Mouse (Mus musculus): ENCODE results near the gene Rbm18. TPM values are rescaled to one million over a fixed set of nuclear protein-coding genes. Genes with fewer than 3 reads are reported as not detected.

Rbm18 gene
- polyA plus RNA-seq, 1 experiment = 50.0 TPM

DNA sequence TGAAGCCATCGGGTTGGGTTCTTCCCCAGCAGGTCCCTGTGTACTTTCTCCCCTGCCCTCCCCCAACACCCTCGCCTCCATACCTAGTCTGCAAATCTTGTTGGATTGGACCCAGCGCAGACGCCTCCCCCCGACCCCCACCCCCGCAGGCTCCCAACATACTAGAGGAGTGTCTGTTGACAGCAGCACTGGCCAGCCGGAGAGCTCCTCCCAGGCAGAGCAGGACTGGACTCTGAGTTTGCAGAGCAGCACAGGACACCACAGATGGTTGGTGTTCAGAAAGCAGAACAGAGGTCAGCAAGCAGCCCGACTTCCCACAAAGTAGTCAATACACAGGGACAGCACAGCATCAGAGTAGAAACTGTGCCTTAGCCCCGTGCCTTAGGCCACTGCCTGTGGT, 55.1 kb downstream of the Rbm18 start:
- Histone ChIP-seq H3K27ac (ENCODE audit: insufficient read depth, low read length) (no peak overlapping the region), H3K4me3 (ENCODE audit: insufficient read depth, low read length) (no peak overlapping the region), H3K4me1 (ENCODE audit: control insufficient read depth, insufficient read depth, low read length) (no peaks in the 10 kb centered on the region)
- TF ChIP-seq POLR2A (IDR thresholded peaks at IDR 0.05; ENCODE audit: extremely low read depth, insufficient read depth, low read length) (no peak), CTCF (IDR thresholded peaks at IDR 0.05; ENCODE audit: extremely low read depth, insufficient read depth, low read length) (no peak)

GRCm38 (mm10) chr2:36077160-36077761, 59.3 kb downstream of the Rbm18 start:
- Histone ChIP-seq H3K4me1 (ENCODE audit: control insufficient read depth, insufficient read depth, low read length) (no peaks in the 10 kb centered on the region), H3K4me3 (ENCODE audit: insufficient read depth, low read length) (no peak overlapping the region), H3K27ac (ENCODE audit: insufficient read depth, low read length) (no peak overlapping the region)
- TF ChIP-seq POLR2A (IDR thresholded peaks at IDR 0.05; ENCODE audit: extremely low read depth, insufficient read depth, low read length) (no peak), CTCF (IDR thresholded peaks at IDR 0.05; ENCODE audit: extremely low read depth, insufficient read depth, low read length) (no peak)

DNA sequence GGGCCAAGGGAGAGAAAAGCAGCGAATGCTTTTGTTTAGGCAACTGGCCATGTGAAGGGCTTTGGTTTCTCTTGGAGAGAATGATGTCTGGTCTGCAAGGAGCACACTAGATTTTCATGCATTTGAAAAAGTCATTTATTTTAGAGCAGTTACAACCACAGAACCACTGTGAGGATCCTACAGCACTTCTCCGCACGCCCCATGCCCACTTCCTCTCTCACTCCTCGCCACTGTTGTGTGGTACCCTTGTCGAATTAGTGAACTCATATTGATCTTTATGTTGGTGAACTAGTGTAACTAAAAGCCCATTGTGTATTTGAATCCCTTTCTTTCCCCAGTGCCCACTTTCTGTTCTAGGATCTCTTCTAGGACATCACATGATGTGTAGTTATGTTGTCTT, 61.4 kb downstream of the Rbm18 start:
- TF ChIP-seq CTCF (IDR thresholded peaks at IDR 0.05; ENCODE audit: extremely low read depth, insufficient read depth, low read length) (no peak), POLR2A (IDR thresholded peaks at IDR 0.05; ENCODE audit: extremely low read depth, insufficient read depth, low read length) (no peak)
- Histone ChIP-seq H3K4me1 (ENCODE audit: control insufficient read depth, insufficient read depth, low read length) (no peaks in the 10 kb centered on the region), H3K4me3 (ENCODE audit: insufficient read depth, low read length) (no peak overlapping the region), H3K27ac (ENCODE audit: insufficient read depth, low read length) (no peak overlapping the region)

GRCm38 (mm10) chr2:36073781-36074180, 62.8 kb downstream of the Rbm18 start:
- Histone ChIP-seq H3K27ac (ENCODE audit: insufficient read depth, low read length) (no peak overlapping the region), H3K4me3 (ENCODE audit: insufficient read depth, low read length) (no peak overlapping the region), H3K4me1 (ENCODE audit: control insufficient read depth, insufficient read depth, low read length) (no peaks in the 10 kb centered on the region)
- TF ChIP-seq POLR2A (IDR thresholded peaks at IDR 0.05; ENCODE audit: extremely low read depth, insufficient read depth, low read length) = no peak

DNA sequence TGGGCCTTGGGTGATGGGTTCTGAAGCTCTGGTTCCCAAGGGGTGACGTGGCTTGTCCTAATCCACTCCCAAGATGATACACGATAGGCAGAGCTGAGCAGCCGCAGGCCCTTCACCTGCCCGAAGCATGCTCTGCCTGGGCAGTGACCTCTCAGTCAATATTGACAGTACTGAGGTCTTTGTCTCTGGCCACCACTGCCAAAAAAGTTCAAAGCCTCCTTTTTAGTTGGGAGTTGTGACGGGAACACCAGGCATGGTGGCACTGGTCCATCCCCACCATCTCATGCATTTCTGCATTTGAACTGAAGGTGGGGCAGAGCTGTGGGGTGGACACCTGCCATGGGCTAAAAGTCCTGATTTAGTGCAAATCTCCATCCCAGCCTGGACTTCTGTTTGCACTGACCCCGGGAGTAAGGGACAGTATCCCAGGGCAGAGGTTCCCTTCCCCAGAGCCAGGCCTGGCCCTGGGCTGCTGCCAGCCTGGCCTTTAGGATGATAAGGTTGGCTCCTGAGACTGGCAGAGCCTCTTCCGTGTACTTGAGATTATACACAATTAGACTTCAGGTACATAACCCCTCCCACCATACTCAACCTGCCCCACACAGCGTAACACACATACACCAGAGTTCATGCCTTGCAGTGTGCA, 64.8 kb downstream of the Rbm18 start:
- H3K4me3 ChIP-seq (ENCODE audit: insufficient read depth, low read length) = no peak overlapping the region
- H3K27ac ChIP-seq (ENCODE audit: insufficient read depth, low read length) = no peak overlapping the region
- no peaks in the 10 kb centered on the region for H3K4me1 ChIP-seq (ENCODE audit: control insufficient read depth, insufficient read depth, low read length)
- TF ChIP-seq POLR2A (IDR thresholded peaks at IDR 0.05; ENCODE audit: extremely low read depth, insufficient read depth, low read length) (no peak), CTCF (IDR thresholded peaks at IDR 0.05; ENCODE audit: extremely low read depth, insufficient read depth, low read length) (no peak)

DNA sequence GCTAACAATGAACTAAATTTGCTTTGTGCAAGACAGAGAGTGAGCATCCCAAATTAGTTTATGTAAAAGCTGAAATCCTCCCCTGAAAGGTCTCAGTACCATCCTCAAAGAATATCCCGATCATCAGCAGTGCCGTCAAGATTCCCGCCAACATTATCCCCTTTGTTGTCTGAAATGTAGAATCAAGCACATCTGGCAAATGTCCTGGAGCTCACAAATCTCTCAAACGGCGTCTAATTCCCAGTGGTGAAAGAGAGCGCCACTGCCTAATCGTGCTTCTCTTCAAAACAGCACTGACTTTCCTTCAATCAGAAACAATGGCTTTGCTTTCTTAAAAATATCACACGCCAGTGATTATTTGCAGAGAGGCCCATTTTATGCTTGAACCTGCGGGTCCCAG, 69.4 kb downstream of the Rbm18 start:
- Histone ChIP-seq H3K4me3 (ENCODE audit: insufficient read depth, low read length) (no peak overlapping the region), H3K27ac (ENCODE audit: insufficient read depth, low read length) (no peak overlapping the region), H3K4me1 (ENCODE audit: control insufficient read depth, insufficient read depth, low read length) (no peaks in the 10 kb centered on the region)
- no peak for TF ChIP-seq CTCF (IDR thresholded peaks at IDR 0.05; ENCODE audit: extremely low read depth, insufficient read depth, low read length)
- no peak for TF ChIP-seq POLR2A (IDR thresholded peaks at IDR 0.05; ENCODE audit: extremely low read depth, insufficient read depth, low read length)

Other genes with a start within 250 kb of the Rbm18 start
- 36.1 and 36.2 TPM in 2 replicates for gene Ttll11, start 156.9 kb downstream of the Rbm18 start, polyA plus RNA-seq (2012; rRNA removed)
- 218 and 219 TPM in 2 replicates for gene Ndufa8, start 87.4 kb downstream of the Rbm18 start, polyA plus RNA-seq (2012; rRNA removed)
- 1.8 and 2.2 TPM in 2 replicates for gene Morn5, start 87.3 kb downstream of the Rbm18 start, polyA plus RNA-seq (2012; rRNA removed)
- 8.2 and 8.5 TPM in 2 replicates for gene Lhx6, start 31.4 kb downstream of the Rbm18 start, polyA plus RNA-seq (2012; rRNA removed)
- 21.1 and 23.8 TPM in 2 replicates for gene Mrrf, start 384 bp downstream of the Rbm18 start, polyA plus RNA-seq (2012; rRNA removed)
- 15.4 and 16.6 TPM in 2 replicates for gene Ptgs1, start 93.7 kb upstream of the Rbm18 start, polyA plus RNA-seq (2012; rRNA removed)
- 0.02 TPM in 1 of 2 replicates, not detected in the other for gene Olfr338, start 236.7 kb upstream of the Rbm18 start, polyA plus RNA-seq (2012; rRNA removed)

Measured in cortical plate, adult 2 months (tissue).